Mouse (Mus musculus) adrenal gland, postnatal 25 days (tissue): ENCODE results near the gene Rae1. TPM values are rescaled to one million over a fixed set of nuclear protein-coding genes. Genes with fewer than 3 reads are reported as not detected.

ENCODE experiments used
- DNase-seq: peaks from one replicate; pipeline ENCODE4 v3.0.0; 2021; ENCODE audit warnings: mixed read lengths
- long read RNA-seq: library from polyadenylated mRNA; stranded (forward); transcript quantifications from one replicate; pipeline ENCODE4 v2.0.0, GENCODE M21; 2021
- total RNA-seq: library from RNA; stranded (reverse); gene quantifications from 2 replicates; pipeline ENCODE4 v1.2.3, GENCODE M21; 2021

The Rae1 gene
- total RNA-seq = 65.9 and 80.5 TPM in 2 replicates
- long read RNA-seq, transcript Rae1-201 (12 exons, 1,742 nt) = major isoform, 81 of 97 reads
- long read RNA-seq, partial matches to known transcripts = 6 of 97 reads
- long read RNA-seq, other reads (novel, unspliced or antisense) = 10 of 97 reads

GRCm38 (mm10) chr2:172999630-173000284, at the start of gene Rae1:
Gene Rae1, plus strand, starts transcription at chr2:173000117.
- peak; percentile 100 for DNase-seq

GRCm38 (mm10) chr2:172950119-172950676, 49.7 kb upstream of the Rae1 start:
- no peak for DNase-seq

GRCm38 (mm10) chr2:172950722-172951121, 49.2 kb upstream of the Rae1 start:
- no peak for DNase-seq

GRCm38 (mm10) chr2:172951976-172952375, 47.9 kb upstream of the Rae1 start:
- DNase-seq = no peak

GRCm38 (mm10) chr2:172958579-172958978, 41.3 kb upstream of the Rae1 start:
- DNase-seq = no peak

GRCm38 (mm10) chr2:172959006-172959768, 40.7 kb upstream of the Rae1 start:
- DNase-seq = no peak

GRCm38 (mm10) chr2:172960350-172960749, 39.6 kb upstream of the Rae1 start:
- no peak for DNase-seq

GRCm38 (mm10) chr2:172961211-172961610, 38.7 kb upstream of the Rae1 start:
- no peak for DNase-seq

GRCm38 (mm10) chr2:172965249-172965648, 34.7 kb upstream of the Rae1 start:
- no peak for DNase-seq

- DNase-seq = no peak
Observed at GRCm38 (mm10) chr2:172966480-172966879, 33.4 kb upstream of the Rae1 start.

GRCm38 (mm10) chr2:172971865-172972264, 28.1 kb upstream of the Rae1 start:
- DNase-seq = no peak

GRCm38 (mm10) chr2:172973806-172974565, 25.9 kb upstream of the Rae1 start:
- no peak for DNase-seq

GRCm38 (mm10) chr2:172974701-172975100, 25.2 kb upstream of the Rae1 start:
- no peak for DNase-seq

GRCm38 (mm10) chr2:172975159-172975558, 24.8 kb upstream of the Rae1 start:
- no peak for DNase-seq

- DNase-seq = no peak
Observed at GRCm38 (mm10) chr2:172976661-172977238, 23.2 kb upstream of the Rae1 start.

- DNase-seq = no peak
Observed at GRCm38 (mm10) chr2:172977409-172978130, 22.3 kb upstream of the Rae1 start, which contains the start of gene Spo11. Gene Spo11, plus strand, starts transcription at chr2:172977700.

GRCm38 (mm10) chr2:172978131-172978633, 21.7 kb upstream of the Rae1 start:
- DNase-seq = no peak

GRCm38 (mm10) chr2:172979666-172980345, 20.1 kb upstream of the Rae1 start:
- no peak for DNase-seq

- DNase-seq = no peak
Observed at GRCm38 (mm10) chr2:172982776-172983561, 16.9 kb upstream of the Rae1 start.

GRCm38 (mm10) chr2:172990161-172990560, 9.8 kb upstream of the Rae1 start:
- DNase-seq = peak; percentile 54
